ENCODE assay signal across 11 mouse cellular contexts in genomic region chr19:47247791-47248190, GRCm38 (mm10).
DNase-seq lines count a peak whose midpoint lies in the region; ATAC-seq and TF ChIP-seq lines count a peak whose summit lies in the region.
"Had no signal": no experiment of that assay in that cellular context is flagged by ENCODE, and none has a peak within 500 bp of the region (broad histone marks: within the 10 kb centered on the region; RNA-seq: fewer than 3 reads in every experiment).

No protein-coding gene starts in this region.

- H3K4me2 ChIP-seq in kidney, embryonic 14.5 days (replicated peaks; ENCODE audit: low read depth, low read length): no peak overlapping the region
- H3K4me2 ChIP-seq in liver, embryonic 11.5 days: no peak overlapping the region

- H3K4me3 ChIP-seq in kidney, embryonic 14.5 days (ENCODE audit: low read length): no peak overlapping the region
- no peak overlapping the region for H3K4me3 ChIP-seq in liver, embryonic 11.5 days (ENCODE audit: low read depth, low read length)
- H3K4me3 ChIP-seq in layer of hippocampus, adult 2 months: no peak overlapping the region

- H3K4me1 ChIP-seq in kidney, embryonic 14.5 days (ENCODE audit: control insufficient read depth, insufficient read depth, low read length): peaks cover 5% of the 10 kb centered on the region; the same call in 1 of the 2 replicates
- no peaks in the 10 kb centered on the region for H3K4me1 ChIP-seq in liver, embryonic 11.5 days (replicated peaks; ENCODE audit: control insufficient read depth, insufficient read depth, low read length)

- no peak for TF ChIP-seq CTCF in layer of hippocampus, adult 2 months (conservative IDR thresholded peaks at IDR 0.05)

- DNase-seq in kidney, adult 11 months: peak; percentile 79
- peak; percentile 75 to 79 for DNase-seq in kidney, adult 8-10 months
- no peak for DNase-seq in liver, embryonic 11.5 days (ENCODE audit: low spot score)
- DNase-seq in lung, postnatal 25 days (ENCODE audit: low spot score): peak; percentile 62
- no peak for DNase-seq in layer of hippocampus, adult 2 months (ENCODE audit: low spot score in 2 of 2)
- DNase-seq in thymus, postnatal 14 days: no peak
- no peak for DNase-seq in frontal cortex, postnatal 36 days (ENCODE audit: low spot score in 2 of 2)
- DNase-seq: adrenal gland, postnatal 10 days; heart, adult 18-20 months; thymus, postnatal 36 days had no signal

- H3K9me3 ChIP-seq in kidney, embryonic 14.5 days (ENCODE audit: control insufficient read depth, low read length): no peaks in the 10 kb centered on the region
- H3K9me3 ChIP-seq in liver, embryonic 11.5 days (ENCODE audit: control insufficient read depth, low read length): no peaks in the 10 kb centered on the region

- H3K36me3 ChIP-seq in kidney, embryonic 14.5 days (ENCODE audit: control insufficient read depth, insufficient read depth, low read length): no peaks in the 10 kb centered on the region
- no peaks in the 10 kb centered on the region for H3K36me3 ChIP-seq in liver, embryonic 11.5 days (ENCODE audit: control insufficient read depth, insufficient read depth, low read length)

- no peak overlapping the region for H3K9ac ChIP-seq in kidney, embryonic 14.5 days (ENCODE audit: low read depth, low read length)
- no peak overlapping the region for H3K9ac ChIP-seq in liver, embryonic 11.5 days (ENCODE audit: low read depth, low read length)

- 15% methylated on average over 11 of the region's 11 CpGs for WGBS in kidney, embryonic 14.5 days
- WGBS in liver, embryonic 11.5 days: 41% methylated on average over 11 of the region's 11 CpGs

- no peak for ATAC-seq in kidney, embryonic 14.5 days (ENCODE audit: low FRiP score, low TSS enrichment)
- ATAC-seq in liver, embryonic 11.5 days (replicated peaks; ENCODE audit: low FRiP score): peak; percentile 60

- no peak overlapping the region for H3K27ac ChIP-seq in kidney, embryonic 14.5 days (ENCODE audit: low read depth, low read length)
- H3K27ac ChIP-seq in liver, embryonic 11.5 days (ENCODE audit: low read depth, low read length): no peak overlapping the region
- no peak overlapping the region for H3K27ac ChIP-seq in layer of hippocampus, adult 2 months

- peaks cover 12% of the 10 kb centered on the region for H3K27me3 ChIP-seq in kidney, embryonic 14.5 days (ENCODE audit: control insufficient read depth, insufficient read depth, low read length)
- H3K27me3 ChIP-seq in liver, embryonic 11.5 days (replicated peaks; ENCODE audit: control insufficient read depth, insufficient read depth, low read length): peaks cover 18% of the 10 kb centered on the region

Comparison
In these comparisons a context has a peak if more than half of its experiments do, and no peak if none do; other contexts are left out.
1. DNase-seq: peak in kidney, adult 11 months (single experiment), kidney, adult 8-10 months (2 of 2) and lung, postnatal 25 days (single experiment); none in liver, embryonic 11.5 days (single experiment), layer of hippocampus, adult 2 months (0 of 2), thymus, postnatal 14 days (single experiment) and frontal cortex, postnatal 36 days (0 of 2).